Mouse (Mus musculus): ENCODE data around the gene Cox15. TPM values are rescaled to one million over a fixed set of nuclear protein-coding genes. Genes with fewer than 3 reads are reported as not detected.

Cox15 gene
- polyA plus RNA-seq, 1 experiment: 13.0 TPM

GRCm38 (mm10) chr19:43766451-43766850 lies 13.7 kb upstream of the Cox15 start:
- DNase-seq (ENCODE audit: low read depth, low spot score): no peak
- WGBS: 90% methylated on average over 5 of the region's 5 CpGs

GRCm38 (mm10) chr19:43762410-43762809 lies 9.6 kb upstream of the Cox15 start:
- WGBS: 80% methylated on average over 2 of the region's 2 CpGs
- no peak for DNase-seq (ENCODE audit: low read depth, low spot score)

GRCm38 (mm10) chr19:43761543-43762256 lies 8.9 kb upstream of the Cox15 start:
- no peak for DNase-seq (ENCODE audit: low read depth, low spot score)

- no peak for DNase-seq (ENCODE audit: low read depth, low spot score)
- WGBS: 20% methylated on average over 6 of the region's 6 CpGs
These were observed 7.7 kb upstream of the Cox15 start for GRCm38 (mm10) chr19:43760504-43760903.

GRCm38 (mm10) chr19:43754872-43755271 lies 2.1 kb upstream of the Cox15 start:
- 61% methylated on average over 2 of the region's 2 CpGs for WGBS
- no peak for DNase-seq (ENCODE audit: low read depth, low spot score)

- WGBS: 76% methylated on average over 2 of the region's 2 CpGs
These were observed 1.4 kb upstream of the Cox15 start for GRCm38 (mm10) chr19:43754237-43754636.

GRCm38 (mm10) chr19:43753226-43753835 lies 531 bp upstream of the Cox15 start:
- WGBS: 1% methylated on average over 24 of the region's 24 CpGs
- DNase-seq (ENCODE audit: low read depth, low spot score): peak; percentile 72

More at GRCm38 (mm10) chr19:43754237-43754636, 1.4 kb upstream of the Cox15 start:
- no peak for DNase-seq (ENCODE audit: low read depth, low spot score)

- 91% methylated on average over 2 of the region's 2 CpGs for WGBS
- DNase-seq (ENCODE audit: low read depth, low spot score): no peak
These were observed 2.8 kb downstream of the Cox15 start for GRCm38 (mm10) chr19:43750008-43750407.

GRCm38 (mm10) chr19:43747877-43748276 lies 4.9 kb downstream of the Cox15 start:
- DNase-seq (ENCODE audit: low read depth, low spot score): no peak
- 88% methylated on average over 4 of the region's 4 CpGs for WGBS

- 90% methylated on average over 3 of the region's 3 CpGs for WGBS
- no peak for DNase-seq (ENCODE audit: low read depth, low spot score)
These were observed 7.1 kb downstream of the Cox15 start for GRCm38 (mm10) chr19:43745740-43746139.

- no peak for DNase-seq (ENCODE audit: low read depth, low spot score)
- 95% methylated on average over 7 of the region's 7 CpGs for WGBS
These were observed 9.4 kb downstream of the Cox15 start for GRCm38 (mm10) chr19:43743401-43743800.

GRCm38 (mm10) chr19:43738409-43738808 lies 14.4 kb downstream of the Cox15 start:
- DNase-seq (ENCODE audit: low read depth, low spot score): no peak
- WGBS: 97% methylated on average over 10 of the region's 10 CpGs

GRCm38 (mm10) chr19:43731157-43731556 lies 21.6 kb downstream of the Cox15 start:
- no peak for DNase-seq (ENCODE audit: low read depth, low spot score)
- 86% methylated on average over 7 of the region's 7 CpGs for WGBS

GRCm38 (mm10) chr19:43730037-43730428 lies 22.8 kb downstream of the Cox15 start:
- DNase-seq (ENCODE audit: low read depth, low spot score): no peak
- WGBS: 81% methylated on average over 8 of the region's 8 CpGs

GRCm38 (mm10) chr19:43729296-43730036 lies 23.3 kb downstream of the Cox15 start:
- WGBS: 76% methylated on average over 22 of the region's 22 CpGs
- DNase-seq (ENCODE audit: low read depth, low spot score): no peak

- WGBS: 82% methylated on average over 15 of the region's 15 CpGs
- DNase-seq (ENCODE audit: low read depth, low spot score): no peak
These were observed 26.2 kb downstream of the Cox15 start for GRCm38 (mm10) chr19:43726510-43727146.

- DNase-seq (ENCODE audit: low read depth, low spot score): no peak
- 87% methylated on average over 7 of the region's 7 CpGs for WGBS
These were observed 28.0 kb downstream of the Cox15 start for GRCm38 (mm10) chr19:43724821-43725220.

- no peak for DNase-seq (ENCODE audit: low read depth, low spot score)
- 96% methylated on average over 20 of the region's 20 CpGs for WGBS
These were observed 28.6 kb downstream of the Cox15 start for GRCm38 (mm10) chr19:43724194-43724593.

GRCm38 (mm10) chr19:43723501-43723900 lies 29.3 kb downstream of the Cox15 start:
- no peak for DNase-seq (ENCODE audit: low read depth, low spot score)
- 85% methylated on average over 10 of the region's 10 CpGs for WGBS

GRCm38 (mm10) chr19:43722891-43723290 lies 29.9 kb downstream of the Cox15 start:
- 82% methylated on average over 8 of the region's 8 CpGs for WGBS
- DNase-seq (ENCODE audit: low read depth, low spot score): no peak
